ENCODE assay signal across 7 mouse cellular contexts in the genomic region with DNA sequence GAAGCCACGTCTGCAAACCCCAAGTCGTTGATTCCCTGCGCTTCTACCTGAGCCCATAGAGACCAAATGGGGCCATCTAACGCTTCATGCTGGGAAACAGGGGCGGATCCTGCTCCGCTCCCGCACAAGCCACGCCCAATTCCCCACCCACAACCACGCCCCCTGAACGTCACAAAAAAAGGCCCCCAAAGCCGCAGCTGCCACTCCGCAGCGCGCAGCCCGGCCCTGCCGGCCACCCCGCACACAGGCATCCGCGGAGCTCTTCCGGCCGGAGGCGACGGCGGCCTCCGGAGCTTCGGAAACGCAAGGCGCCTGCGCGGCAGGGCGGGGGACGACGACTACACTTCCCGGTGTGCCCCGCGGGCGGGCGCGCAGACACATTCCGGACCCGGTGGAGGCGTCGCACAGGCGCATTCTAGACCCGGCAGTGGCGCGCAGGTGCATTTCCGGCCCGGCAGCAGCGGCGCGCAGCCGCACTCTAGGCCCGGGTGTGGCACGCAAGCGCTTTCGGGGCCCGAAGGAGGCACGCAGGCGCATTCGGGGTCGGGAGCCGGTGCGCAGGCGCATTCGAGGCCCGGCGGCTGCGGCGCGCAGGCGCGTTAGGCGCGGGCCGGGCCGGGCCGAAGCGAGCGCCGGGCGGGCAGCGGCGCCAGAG. TPM values are rescaled to one million over a fixed set of nuclear protein-coding genes. Genes with fewer than 3 reads are reported as not detected.
A peak's percentile ranks its signal among the peaks of the same experiment; 100 is the strongest.
DNase-seq lines count a peak whose midpoint lies in the region; ATAC-seq lines count a peak whose summit lies in the region.

A gene (plus strand): TSS at position 605 of the 655 bp plus-strand sequence.

- H3K4me3 ChIP-seq in intestine, embryonic 15.5 days (replicated peaks): peak within 1 kb of the TSS; percentile 72
- peak within 1 kb of the TSS; percentile 79 for H3K4me3 ChIP-seq in midbrain, embryonic 10.5 days

- peak; percentile 95 for ATAC-seq in intestine, embryonic 15.5 days

- peaks cover 18% of the 10 kb centered on the region for H3K36me3 ChIP-seq in intestine, embryonic 15.5 days
- H3K36me3 ChIP-seq in midbrain, embryonic 10.5 days: peaks cover 31% of the 10 kb centered on the region

- H3K27ac ChIP-seq in intestine, embryonic 15.5 days: peak within 1 kb of the TSS; percentile 74
- peak within 1 kb of the TSS; percentile 87 for H3K27ac ChIP-seq in midbrain, embryonic 10.5 days (replicated peaks)

- H3K4me2 ChIP-seq in intestine, embryonic 15.5 days (replicated peaks): peak within 1 kb of the TSS; percentile 84

- peak; percentile 100 for DNase-seq in adrenal gland, adult (ENCODE audit: inconsistent age in 2 of 2, low spot score in 1 of 2)
- DNase-seq in embryo, embryonic 10.5 days (ENCODE audit: low spot score): peak; percentile 98
- peak; percentile 100 for DNase-seq in gastrocnemius, postnatal 25 days
- peak; percentile 100 for DNase-seq in left cerebral cortex, postnatal 25 days (ENCODE audit: low spot score in 2 of 2)
- peak; percentile 100 for DNase-seq in midbrain, embryonic 10.5 days (ENCODE audit: low spot score)
- DNase-seq in right cerebral cortex, postnatal 4 days: peak; percentile 98

- intact Hi-C loops in left cerebral cortex, postnatal 25 days (cut with DNase I): loop anchor here (1.0 to 10.0 kb wide), 2 partner anchors 12 to 1873 kb away; a partner anchor contains a TSS

- under 1% methylated on average over 84 of the region's 84 CpGs for WGBS in intestine, embryonic 15.5 days
- under 1% methylated on average over 84 of the region's 84 CpGs for WGBS in midbrain, embryonic 10.5 days

- peak within 1 kb of the TSS; percentile 80 for H3K9ac ChIP-seq in intestine, embryonic 15.5 days

- peaks cover 24% of the 10 kb centered on the region for H3K4me1 ChIP-seq in intestine, embryonic 15.5 days (replicated peaks)
- peaks cover 31% of the 10 kb centered on the region for H3K4me1 ChIP-seq in midbrain, embryonic 10.5 days

- H3K9me3 ChIP-seq in intestine, embryonic 15.5 days: no peaks in the 10 kb centered on the region
- no peaks in the 10 kb centered on the region for H3K9me3 ChIP-seq in midbrain, embryonic 10.5 days (replicated peaks)

- H3K27me3 ChIP-seq in intestine, embryonic 15.5 days (replicated peaks): no peaks in the 10 kb centered on the region
- H3K27me3 ChIP-seq in midbrain, embryonic 10.5 days (ENCODE audit: low read depth, poor library complexity, severe bottlenecking): no peaks in the 10 kb centered on the region

RNA-seq across cellular contexts. Expression of the gene that starts here (rescaled TPM):
- 100 to 1,000 TPM; 329 to 332 TPM for total RNA-seq in gastrocnemius, postnatal 25 days (2021)
- 137 and 144 TPM in 2 replicates for polyA plus RNA-seq in intestine, embryonic 15.5 days (2015; fragmentation: Nextera tagmentation; extraction: Ambion mirVana)
- total RNA-seq in left cerebral cortex, postnatal 25 days (2021): 10 to 100 TPM; 75.9 to 78.0 TPM
- polyA plus RNA-seq in midbrain, embryonic 10.5 days (2016; fragmentation: Nextera tagmentation; extraction: Ambion mirVana): 223 and 270 TPM in 2 replicates

Comparison
In these comparisons a context has a peak if more than half of its experiments do, and no peak if none do; other contexts are left out.
1. Peak in every context shown above with its lines: DNase-seq, ATAC-seq, H3K4me3 ChIP-seq and H3K27ac ChIP-seq.
2. RNA of the gene that starts here (total RNA-seq): 329 to 332 TPM in gastrocnemius, postnatal 25 days; 75.9 to 78.0 TPM in left cerebral cortex, postnatal 25 days; every median in the first group is over 4 times any median in the second.